Mouse (Mus musculus) forebrain, embryonic 11.5 days (tissue): ENCODE data around the gene Fam217b. TPM values are rescaled to one million over a fixed set of nuclear protein-coding genes. Genes with fewer than 3 reads are reported as not detected.

ENCODE experiments used
- ATAC-seq: fragments of 200-750 bp; cut with Nextera tagmentation; replicated peaks from 2 replicates; pipeline ENCODE4 v1.8.0; 2017; ENCODE audit warnings: moderate TSS enrichment; ENCODE audit not compliant: low FRiP score
- DNase-seq: peaks from one replicate; pipeline ENCODE4 v3.0.0-alpha.2; 2017; ENCODE audit warnings: low spot score
- H3K27ac ChIP-seq: fragments of 300-500 bp; sonication (generic); 2 replicates; pipeline ENCODE4 v1.5.1; 2014; ENCODE audit warnings: low read depth, low read length
- H3K27me3 ChIP-seq: fragments of 300-500 bp; sonication (generic); 2 replicates; pipeline ENCODE4 v1.6.1; 2014; ENCODE audit warnings: mild to moderate bottlenecking, low read length, mixed read lengths; ENCODE audit not compliant: control insufficient read depth, insufficient read depth
- H3K36me3 ChIP-seq: fragments of 300-500 bp; sonication (generic); 2 replicates; pipeline ENCODE4 v1.6.1; 2014; ENCODE audit warnings: mild to moderate bottlenecking, low read length, moderate library complexity, mixed read lengths; ENCODE audit not compliant: control insufficient read depth, insufficient read depth
- H3K4me1 ChIP-seq: fragments of 300-500 bp; sonication (generic); replicated peaks from 2 replicates; pipeline ENCODE4 v1.6.1; 2014; ENCODE audit warnings: low read length, mixed read lengths; ENCODE audit not compliant: control insufficient read depth, insufficient read depth
- H3K4me2 ChIP-seq: fragments of 300-500 bp; sonication (generic); 2 replicates; pipeline ENCODE4 v1.6.1; 2014; ENCODE audit warnings: low read depth, mild to moderate bottlenecking, low read length, moderate library complexity, mixed read lengths; ENCODE audit not compliant: severe bottlenecking
- H3K4me3 ChIP-seq: fragments of 300-500 bp; sonication (generic); 2 replicates; pipeline ENCODE4 v1.5.1; 2014; ENCODE audit warnings: low read depth, low read length
- H3K9ac ChIP-seq: fragments of 300-500 bp; sonication (generic); 2 replicates; pipeline ENCODE4 v1.6.1; 2014; ENCODE audit warnings: low read length
- H3K9me3 ChIP-seq: fragments of 300-500 bp; sonication (generic); 2 replicates; pipeline ENCODE4 v1.6.1; 2016; ENCODE audit warnings: low read length, mixed read lengths; ENCODE audit not compliant: control insufficient read depth
- WGBS: fragments of 180-500 bp; shearing (Covaris S2); extraction: QIAGEN DNeasy Blood & Tissue Kit; methylation state at CpG from one replicate; pipeline ENCODE4 v1.1.7; 2014; 5-methylcytosine and 5-hydroxymethylcytosine counted together
- polyA plus RNA-seq: library from polyadenylated mRNA; unstranded; fragments of >200 nt; fragmentation: Nextera tagmentation; extraction: Ambion mirVana; gene quantifications from 2 replicates; pipeline ENCODE4 v1.2.1, GENCODE M21; 2014

Fam217b gene
- polyA plus RNA-seq, 1 experiment from 2014 or later = 2.0 TPM

DNA sequence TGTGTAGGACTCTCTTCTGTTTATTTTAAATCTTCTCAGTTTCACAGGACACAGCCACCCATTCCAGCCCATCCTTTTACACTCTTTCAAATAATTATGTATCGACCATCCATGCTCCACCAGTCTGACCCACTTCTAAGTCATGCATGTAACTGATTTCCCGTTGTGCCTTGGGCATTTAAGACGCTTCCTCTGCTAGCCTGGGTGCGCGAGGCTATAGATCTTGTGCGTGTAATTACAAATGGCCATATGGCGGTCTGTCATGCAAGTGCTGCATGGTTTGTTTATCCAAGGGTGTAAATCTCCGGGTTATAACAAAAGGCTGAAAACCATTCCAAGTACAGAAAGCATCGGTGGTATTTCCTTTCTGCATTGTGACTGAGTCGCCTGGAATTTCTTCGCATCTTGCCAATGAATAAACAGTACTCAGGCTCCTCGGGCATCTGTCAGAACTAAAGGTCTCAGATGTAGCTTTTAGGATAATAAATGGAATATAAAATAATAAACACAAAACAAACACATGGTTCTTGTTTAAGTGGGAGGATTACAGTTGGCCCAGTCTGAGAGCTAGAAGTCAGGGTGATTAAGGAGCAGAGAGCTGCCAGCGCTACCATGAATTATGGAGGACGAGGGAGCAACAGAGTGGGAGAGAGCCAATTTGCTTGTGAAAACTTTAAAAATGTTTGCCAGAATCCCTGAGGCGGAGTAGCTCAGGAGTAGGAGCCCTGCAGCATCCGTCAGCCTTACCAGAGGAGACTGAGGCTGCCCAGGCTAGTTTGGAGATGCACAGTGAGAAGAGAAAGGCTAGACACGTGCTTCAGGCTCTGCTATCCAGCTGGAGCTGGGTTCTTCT is 40.6 kb downstream of the Fam217b start:
- Histone ChIP-seq H3K27ac (peak overlapping the region; percentile 46; the same call in 1 of the 2 replicates), H3K9me3 (no peaks in the 10 kb centered on the region), H3K4me2 (no peak overlapping the region), H3K4me3 (no peak overlapping the region), H3K27me3 (no peaks in the 10 kb centered on the region), H3K36me3 (no peaks in the 10 kb centered on the region), H3K9ac (no peak overlapping the region), H3K4me1 (no peaks in the 10 kb centered on the region)
- DNase-seq = no peak
- 65% methylated on average over 17 of the region's 17 CpGs for WGBS
- ATAC-seq = no peak

DNA sequence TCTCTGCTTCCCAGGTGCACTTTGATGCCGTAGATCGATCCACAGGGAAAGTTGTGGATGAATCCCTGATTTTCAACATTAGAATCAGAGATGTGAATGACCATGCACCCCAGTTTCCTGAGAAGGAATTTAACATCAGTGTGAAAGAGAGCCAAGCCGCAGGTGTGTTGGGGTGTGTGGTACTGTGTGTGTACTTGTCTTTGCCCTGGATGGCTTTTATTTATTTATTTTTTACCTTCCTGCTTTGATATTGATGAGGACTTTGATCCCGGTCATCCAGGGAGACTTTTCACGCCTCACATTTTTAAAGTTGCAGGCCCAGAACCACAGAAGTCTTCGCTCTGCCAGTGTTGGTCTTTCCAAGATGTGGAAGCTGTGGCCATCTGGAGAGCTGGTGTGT is 43.1 kb downstream of the Fam217b start:
- Histone ChIP-seq H3K4me3 (no peak overlapping the region), H3K9me3 (no peaks in the 10 kb centered on the region), H3K36me3 (no peaks in the 10 kb centered on the region), H3K27ac (no peak overlapping the region), H3K4me1 (no peaks in the 10 kb centered on the region), H3K27me3 (no peaks in the 10 kb centered on the region), H3K9ac (no peak overlapping the region), H3K4me2 (no peak overlapping the region)
- WGBS = 95% methylated on average over 6 of the region's 6 CpGs
- DNase-seq (no peak), ATAC-seq (no peak)

DNA sequence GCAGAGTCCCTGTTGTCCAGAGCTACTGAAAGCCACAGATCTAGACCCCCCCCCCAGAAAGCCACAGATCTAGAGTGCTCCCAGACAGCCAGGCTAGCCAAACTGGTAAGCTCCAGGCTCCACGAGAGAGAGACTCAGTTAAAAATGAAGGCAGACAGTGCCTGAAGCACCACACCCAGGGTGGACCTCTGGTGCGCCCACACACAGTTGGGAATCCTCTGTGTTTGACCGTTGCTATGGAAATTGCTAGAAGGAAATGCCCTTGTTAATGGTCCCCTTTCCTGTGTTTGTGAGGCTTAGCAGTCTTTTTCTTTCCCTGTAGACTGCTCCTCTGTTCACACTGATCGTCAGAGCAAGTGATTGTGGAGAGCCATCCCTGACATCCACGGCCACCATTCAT is 46.0 kb downstream of the Fam217b start:
- Histone ChIP-seq H3K4me1 (no peaks in the 10 kb centered on the region), H3K4me2 (no peak overlapping the region), H3K9ac (no peak overlapping the region), H3K36me3 (no peaks in the 10 kb centered on the region), H3K9me3 (no peaks in the 10 kb centered on the region), H3K27ac (no peak overlapping the region), H3K4me3 (no peak overlapping the region), H3K27me3 (no peaks in the 10 kb centered on the region)
- ATAC-seq = no peak
- DNase-seq = no peak
- WGBS = 72% methylated on average over 5 of the region's 5 CpGs

DNA sequence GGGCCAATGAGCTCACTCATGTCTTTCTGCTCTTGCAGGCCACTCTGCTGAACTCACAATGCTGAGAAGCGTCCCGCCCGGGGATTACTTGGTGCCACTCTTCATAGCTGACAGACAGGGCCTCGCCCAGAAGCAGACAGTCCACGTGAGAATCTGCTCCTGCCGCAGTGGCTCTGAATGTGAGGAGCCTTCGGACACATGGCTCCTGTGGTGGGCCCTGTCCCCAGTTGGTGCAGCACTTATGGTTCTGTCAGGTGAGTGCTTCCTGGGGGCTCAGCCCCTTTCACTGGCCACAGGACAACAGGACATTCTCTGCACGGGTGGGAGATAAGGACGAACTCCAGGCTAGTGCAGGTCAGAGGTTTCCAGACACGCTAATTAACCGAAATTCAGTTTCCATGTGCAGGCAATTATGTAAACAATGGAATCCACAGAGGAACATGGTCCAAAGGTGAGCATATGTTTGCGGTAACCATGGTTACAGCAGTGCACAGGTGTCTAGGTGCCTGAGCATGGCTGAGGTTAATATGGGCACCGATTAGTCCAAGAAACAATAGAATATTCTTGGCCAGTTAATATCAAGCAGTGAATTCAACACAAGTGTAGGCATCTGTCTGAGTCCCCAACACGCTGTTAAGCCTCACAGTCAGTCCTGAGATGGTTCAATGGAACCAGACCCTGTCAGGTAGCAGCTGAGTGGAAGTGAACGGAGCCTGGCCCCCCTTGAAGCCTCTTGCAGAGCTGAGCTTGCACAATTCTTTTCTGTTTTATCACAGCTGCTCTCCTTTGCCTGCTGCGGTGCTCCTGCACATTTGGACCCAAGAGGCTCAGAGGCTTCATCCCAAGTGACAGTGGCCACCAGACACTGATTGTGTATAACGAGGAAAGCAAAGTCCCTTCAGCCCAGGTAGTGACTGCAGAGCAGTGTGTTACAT is 57.5 kb downstream of the Fam217b start:
- no peaks in the 10 kb centered on the region for H3K36me3 ChIP-seq
- H3K4me3 ChIP-seq = no peak overlapping the region
- H3K27ac ChIP-seq = no peak overlapping the region
- H3K4me1 ChIP-seq = no peaks in the 10 kb centered on the region
- H3K9me3 ChIP-seq = no peaks in the 10 kb centered on the region
- 78% methylated on average over 17 of the region's 17 CpGs for WGBS
- H3K9ac ChIP-seq = no peak overlapping the region
- no peak overlapping the region for H3K4me2 ChIP-seq
- ATAC-seq = no peak
- no peak for DNase-seq
- no peaks in the 10 kb centered on the region for H3K27me3 ChIP-seq

DNA sequence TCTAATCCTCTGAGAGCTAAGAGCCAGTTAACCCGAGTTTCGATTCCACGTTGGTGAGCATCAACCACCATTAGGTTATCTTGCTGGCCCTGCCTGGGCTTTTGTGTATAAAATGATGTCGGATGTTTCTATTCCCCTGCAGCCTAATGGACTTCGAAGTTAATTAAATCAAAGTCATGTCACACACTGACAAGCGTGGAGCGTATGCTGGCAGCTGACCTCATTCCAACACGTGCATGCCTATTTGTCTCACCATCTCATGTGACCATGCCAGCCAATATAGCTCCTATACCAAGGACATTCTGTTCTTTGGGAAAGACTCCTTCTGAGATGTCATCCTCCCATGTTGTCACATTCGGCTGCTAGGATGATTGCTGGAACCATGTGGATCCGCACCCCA is 59.6 kb downstream of the Fam217b start:
- DNase-seq (no peak), ATAC-seq (no peak)
- Histone ChIP-seq H3K27me3 (no peaks in the 10 kb centered on the region), H3K9me3 (no peaks in the 10 kb centered on the region), H3K27ac (no peak overlapping the region), H3K36me3 (no peaks in the 10 kb centered on the region), H3K4me1 (no peaks in the 10 kb centered on the region), H3K9ac (no peak overlapping the region), H3K4me3 (no peak overlapping the region), H3K4me2 (no peak overlapping the region)
- 86% methylated on average over 10 of the region's 10 CpGs for WGBS

Other genes with a start within 250 kb of the Fam217b start
- 0.08 and 0.15 TPM in 2 replicates for gene Sycp2, start 6.8 kb upstream of the Fam217b start, polyA plus RNA-seq
- gene Ppp1r3d, start 52 bp upstream of the Fam217b start, polyA plus RNA-seq = 0.76 and 0.79 TPM in 2 replicates
- gene Cdh26, start 16.0 kb downstream of the Fam217b start, polyA plus RNA-seq = not detected in 2 replicates